Mouse (Mus musculus) small intestine, adult 10 weeks (tissue): ENCODE results near the gene Lexm. TPM values are rescaled to one million over a fixed set of nuclear protein-coding genes. Genes with fewer than 3 reads are reported as not detected.

Experiments used
- polyA plus RNA-seq: library from polyadenylated mRNA; stranded (reverse); fragments of 350-450 nt; fragmentation: Illumina TruSeq; extraction: RNeasy Lipid Tissue Mini Kit (QIAGEN cat#74804); gene quantifications from one replicate; pipeline ENCODE4 v1.2.3, GENCODE M21; 2014; ENCODE audit warnings: low replicate concordance

Lexm gene
- not detected for polyA plus RNA-seq

DNA sequence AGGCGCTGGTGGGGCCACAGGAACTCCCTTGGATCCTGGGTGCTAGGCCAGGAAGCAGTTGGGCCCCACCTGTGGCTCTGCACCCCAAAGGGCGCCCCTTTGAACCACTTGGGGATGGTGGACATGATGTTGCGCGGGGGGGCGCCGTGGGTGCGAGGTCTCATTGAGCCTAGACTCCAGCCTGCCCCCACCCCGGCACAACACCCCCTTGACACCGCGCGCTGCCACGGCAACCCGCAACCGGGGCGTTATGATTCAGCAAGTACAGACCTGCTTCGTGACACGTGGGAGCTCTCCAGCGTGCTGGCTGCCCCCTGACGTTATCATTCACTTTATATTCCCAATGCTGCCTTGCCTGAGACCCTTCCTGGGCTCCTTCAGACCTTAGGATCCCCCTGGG, at the start of gene Lexm:
Gene Lexm, minus strand, starts transcription at position 186 of the 400 bp plus-strand sequence.

DNA sequence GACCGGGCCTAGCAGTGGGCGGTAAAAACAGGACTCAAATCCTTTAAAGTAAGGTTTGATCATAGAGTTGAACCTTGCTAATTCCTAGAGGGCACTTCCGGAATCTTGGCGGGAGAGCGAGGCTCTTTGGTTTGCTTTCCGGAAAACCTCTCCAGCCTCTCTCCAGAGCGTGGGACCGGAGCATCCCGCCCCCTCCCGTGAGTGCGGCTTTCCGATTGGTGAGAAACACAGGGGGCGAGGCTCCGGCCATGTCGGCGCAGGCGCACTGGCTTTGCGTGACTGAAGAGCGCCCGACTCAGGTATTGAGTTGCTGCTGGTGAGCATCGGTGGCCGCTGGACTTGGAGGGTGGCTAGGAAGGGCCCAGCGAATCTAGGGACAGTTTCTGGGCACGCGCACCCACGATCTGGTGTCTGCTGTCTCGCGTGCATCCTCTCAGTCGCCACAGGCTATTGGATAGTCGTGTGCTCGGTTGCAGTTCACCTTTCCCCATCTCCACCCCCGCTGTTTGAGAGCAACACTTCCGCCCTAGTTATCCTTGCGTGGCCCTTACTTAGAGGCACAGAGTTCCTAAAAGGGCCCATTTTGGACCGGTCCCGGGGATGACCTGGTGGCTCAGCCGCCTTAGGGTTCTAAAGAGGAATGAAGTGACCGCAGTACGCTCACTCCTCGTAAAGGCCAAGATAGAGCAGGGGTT, 33.9 kb upstream of the Lexm start, which contains the start of gene Pars2:
Gene Pars2, plus strand, starts transcription at position 237 of the 695 bp plus-strand sequence.

DNA sequence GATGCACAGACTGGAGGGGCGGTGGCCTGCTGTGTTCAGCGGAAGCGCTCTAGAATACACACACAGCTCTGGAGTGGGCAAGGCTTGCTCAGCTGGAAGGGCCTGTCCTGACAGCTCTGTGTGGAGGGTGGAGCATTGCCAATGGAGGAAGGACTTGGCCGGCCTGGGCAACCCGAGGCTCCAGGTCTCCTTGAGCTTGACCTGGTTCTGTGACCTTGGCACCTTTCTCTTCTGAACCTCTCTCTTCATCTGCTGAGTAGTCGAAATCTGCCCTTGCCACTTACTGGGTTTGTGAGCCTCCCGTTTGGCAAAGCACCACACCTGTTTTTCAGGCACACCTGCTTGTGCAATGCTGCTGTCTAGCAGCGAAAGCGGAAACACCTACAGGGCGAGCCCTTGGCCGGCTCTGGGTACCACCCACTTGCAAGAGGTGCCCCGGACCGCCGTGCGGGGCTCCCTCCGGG, 5.0 kb upstream of the Lexm start, which contains the start of gene Ttc22:
Gene Ttc22, plus strand, starts transcription at position 403 of the 464 bp plus-strand sequence.

DNA sequence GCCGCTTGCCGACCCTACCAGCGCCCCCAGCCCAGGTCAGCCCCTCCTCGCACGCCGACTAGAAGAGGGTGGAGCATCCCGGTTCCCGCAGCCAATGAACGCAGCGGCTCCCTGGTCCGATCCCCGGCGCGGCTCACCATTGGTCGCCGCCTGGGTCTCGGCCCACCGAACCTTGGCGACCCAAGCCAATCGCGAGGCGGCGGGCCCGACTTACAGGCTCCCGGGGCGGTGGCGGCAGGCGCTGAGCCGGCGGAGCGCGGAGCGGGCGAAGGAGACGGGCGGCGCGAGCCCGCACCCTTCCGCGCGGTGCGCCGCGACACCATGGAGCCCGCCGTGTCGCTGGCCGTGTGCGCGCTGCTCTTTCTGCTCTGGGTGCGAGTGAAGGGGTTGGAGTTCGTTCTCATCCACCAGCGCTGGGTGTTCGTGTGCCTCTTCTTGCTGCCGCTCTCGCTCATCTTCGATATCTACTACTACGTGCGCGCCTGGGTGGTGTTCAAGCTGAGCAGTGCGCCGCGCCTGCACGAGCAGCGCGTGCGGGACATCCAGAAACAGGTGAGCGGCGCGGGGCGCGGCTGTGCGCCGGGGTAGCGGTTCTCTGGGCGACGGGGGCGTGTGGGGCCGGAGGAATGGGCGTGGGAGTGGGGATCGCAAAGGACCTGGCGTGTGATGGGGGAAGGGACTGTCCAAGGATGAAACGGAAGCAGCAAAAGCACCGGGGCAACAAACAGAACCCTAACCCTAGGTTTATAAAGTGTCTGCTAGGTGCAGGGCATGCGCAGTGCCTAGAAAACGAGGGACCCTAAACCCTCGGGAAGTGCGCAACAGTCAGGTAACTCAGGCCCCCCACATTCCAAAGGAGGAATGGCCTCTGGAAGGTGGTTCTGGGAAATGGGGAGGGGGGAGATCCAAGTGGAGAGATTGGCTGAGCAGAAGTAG, 55.9 kb downstream of the Lexm start, which contains the start of gene Dhcr24:
Gene Dhcr24, plus strand, starts transcription at position 193 of the 936 bp plus-strand sequence.

Other genes starting within 250 kb of the Lexm start
- 0.11 TPM for gene Pcsk9, start 152.9 kb downstream of the Lexm start, polyA plus RNA-seq
- not detected for gene Bsnd, start 125.0 kb downstream of the Lexm start, polyA plus RNA-seq
- gene Dhcr24, start 56.2 kb downstream of the Lexm start, polyA plus RNA-seq, result 1.6 TPM
- 2.5 TPM for gene Ttc22, start 5.2 kb upstream of the Lexm start, polyA plus RNA-seq
- gene Pars2, start 33.8 kb upstream of the Lexm start, polyA plus RNA-seq, result 1.4 TPM
- 37.9 TPM for gene Ttc4, start 61.7 kb upstream of the Lexm start, polyA plus RNA-seq
- 0.07 TPM for gene Mroh7, start 113.7 kb upstream of the Lexm start, polyA plus RNA-seq
- gene Fam151a, start 116.6 kb upstream of the Lexm start, polyA plus RNA-seq, result not detected
- gene Acot11, start 187.8 kb upstream of the Lexm start, polyA plus RNA-seq, result 6.8 TPM